Mouse (Mus musculus) small intestine, adult 2 months (tissue): ENCODE measurements around the gene Rcan1.

Source experiments
- CTCF ChIP-seq: fragments of 200-500 bp; IDR thresholded peaks from 2 replicates; pipeline ENCODE4 v1.5.1; 2012; ENCODE audit warnings: low read depth, mild to moderate bottlenecking, control low read depth, inconsistent platforms, low read length, moderate library complexity, mixed read lengths; ENCODE audit not compliant: insufficient replicate concordance, insufficient read length; ENCODE audit errors: extremely low read depth
- POLR2A ChIP-seq: fragments of 200-500 bp; IDR thresholded peaks from 2 replicates; pipeline ENCODE4 v1.6.1; 2012; ENCODE audit warnings: low read depth, mild to moderate bottlenecking, control low read depth, inconsistent platforms, low read length, moderate library complexity

DNA sequence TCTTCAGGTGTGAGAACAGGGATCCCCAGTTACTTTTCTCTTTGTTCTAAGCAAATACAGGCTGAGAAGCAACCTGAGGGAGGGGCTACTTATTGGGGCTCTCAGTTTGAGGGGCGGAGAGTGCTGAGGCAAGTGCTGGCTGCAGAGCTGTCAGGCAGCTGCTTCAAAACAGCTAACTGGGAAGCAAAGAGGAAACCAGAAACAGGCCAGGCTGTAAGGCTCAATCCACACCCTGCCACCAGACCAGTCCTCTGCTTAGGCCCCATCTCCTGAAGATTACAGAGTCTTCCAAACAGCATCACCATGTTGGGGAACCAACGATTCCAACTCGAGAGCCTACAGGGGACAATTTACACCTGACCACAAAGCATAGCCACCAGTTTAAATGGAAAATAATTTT is 2.2 kb upstream of the Rcan1 start:
- TF ChIP-seq CTCF: no peak
- TF ChIP-seq POLR2A: no peak
